Mouse (Mus musculus): ENCODE data around the gene Numb.

The Numb gene

DNA sequence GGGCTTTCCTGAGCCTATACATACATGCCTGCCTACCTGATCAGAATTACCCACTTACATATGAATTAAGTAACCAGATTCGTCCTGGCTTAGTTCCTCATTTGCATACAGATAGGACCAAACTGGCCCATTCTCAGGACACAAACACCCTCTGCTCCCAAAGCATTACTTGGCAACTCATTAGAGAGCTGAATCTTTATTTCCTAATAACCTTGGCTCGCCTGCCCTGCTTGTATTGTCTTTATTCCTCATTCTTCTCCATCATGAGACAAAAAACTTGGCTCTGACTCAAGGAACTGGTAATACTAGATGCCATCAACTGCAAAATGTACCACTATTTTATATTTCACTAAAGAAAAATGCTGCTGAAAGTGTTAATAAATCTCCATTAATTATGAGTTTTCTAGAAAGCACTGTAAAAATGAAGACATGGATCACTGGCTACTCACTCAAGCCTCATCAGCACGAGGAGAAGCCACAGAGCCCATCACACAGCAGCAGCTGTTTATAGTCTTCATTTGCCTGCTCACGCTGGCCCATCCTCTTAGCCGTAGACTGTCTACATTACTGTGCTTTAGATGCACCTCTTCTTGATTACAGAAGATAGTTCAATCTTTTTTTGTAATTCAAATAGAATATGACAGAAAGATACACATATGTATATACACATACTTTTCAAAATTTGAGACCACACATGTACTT, 69.1 kb downstream of the Numb start:
- DNase-seq (ENCODE audit: low read depth, low spot score), result no peak

DNA sequence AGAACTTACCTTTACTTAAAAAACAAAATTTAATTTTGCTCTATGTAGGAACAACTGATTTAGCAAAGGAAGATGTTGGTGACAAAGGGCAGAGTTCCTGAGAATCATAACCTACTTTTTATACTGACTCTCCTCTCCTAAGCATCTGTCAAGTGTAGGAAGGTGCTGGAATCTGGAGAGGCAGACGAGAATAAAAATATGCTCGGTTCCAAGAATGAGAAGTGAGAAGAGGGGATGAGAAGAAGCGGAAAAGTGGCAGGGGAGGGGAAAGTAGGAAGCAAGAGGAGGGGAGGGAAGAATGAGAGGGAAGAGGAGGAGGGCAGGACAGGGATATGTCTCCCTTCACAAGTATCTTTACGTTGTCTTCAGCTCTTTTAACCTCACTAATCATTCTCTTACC, 71.4 kb downstream of the Numb start:
- no peak for DNase-seq (ENCODE audit: low read depth, low spot score)

DNA sequence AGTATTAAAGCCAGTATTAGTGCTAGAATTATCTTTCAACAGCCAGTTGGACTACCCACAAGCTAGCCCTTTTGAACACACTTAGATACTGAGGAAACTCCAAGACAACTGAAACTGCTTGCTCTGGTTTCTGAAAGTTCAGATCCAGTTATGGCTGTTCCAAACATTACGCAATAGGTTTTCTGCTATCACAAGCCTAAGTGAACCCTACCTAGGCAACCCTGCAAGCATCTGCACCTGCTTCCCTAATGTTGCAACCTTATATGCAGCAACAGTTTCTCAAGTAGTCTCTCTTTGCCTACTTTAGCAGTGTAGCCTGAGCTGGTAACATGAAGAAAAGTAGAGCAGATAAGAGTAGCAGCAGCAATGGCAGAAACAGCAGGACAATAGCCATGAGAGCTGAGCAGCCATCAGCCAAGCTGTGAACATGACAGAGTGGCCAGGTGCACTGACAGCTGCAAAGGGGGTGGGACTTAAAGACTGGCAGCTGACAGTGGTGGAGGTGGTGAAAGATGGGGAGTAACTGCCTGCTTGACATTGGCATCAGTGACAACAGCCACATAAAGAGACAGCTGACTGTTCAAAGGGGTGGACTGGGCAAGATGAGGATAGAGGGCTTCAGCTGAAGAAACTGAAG, 73.0 kb downstream of the Numb start:
- DNase-seq (ENCODE audit: low read depth, low spot score), result no peak

DNA sequence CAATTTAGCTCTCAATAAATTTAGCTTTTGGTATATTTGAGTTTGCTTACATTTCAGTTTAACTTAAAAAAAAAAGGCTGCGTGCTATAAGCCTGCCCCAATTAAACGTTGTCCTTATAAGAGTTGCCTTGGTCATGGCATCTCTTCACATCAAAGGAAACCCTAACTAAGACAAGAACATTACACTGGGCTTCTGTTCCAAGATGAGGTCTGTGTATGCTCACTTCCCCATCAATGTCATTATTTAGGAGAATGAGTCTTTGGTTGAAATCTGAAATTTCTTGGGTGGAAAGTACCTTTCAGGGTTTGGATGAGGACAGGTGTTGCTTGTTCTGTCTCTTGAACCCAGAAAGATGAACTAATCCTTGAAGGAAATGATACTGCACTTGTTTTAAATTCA, 73.9 kb downstream of the Numb start:
- no peak for DNase-seq (ENCODE audit: low read depth, low spot score)

DNA sequence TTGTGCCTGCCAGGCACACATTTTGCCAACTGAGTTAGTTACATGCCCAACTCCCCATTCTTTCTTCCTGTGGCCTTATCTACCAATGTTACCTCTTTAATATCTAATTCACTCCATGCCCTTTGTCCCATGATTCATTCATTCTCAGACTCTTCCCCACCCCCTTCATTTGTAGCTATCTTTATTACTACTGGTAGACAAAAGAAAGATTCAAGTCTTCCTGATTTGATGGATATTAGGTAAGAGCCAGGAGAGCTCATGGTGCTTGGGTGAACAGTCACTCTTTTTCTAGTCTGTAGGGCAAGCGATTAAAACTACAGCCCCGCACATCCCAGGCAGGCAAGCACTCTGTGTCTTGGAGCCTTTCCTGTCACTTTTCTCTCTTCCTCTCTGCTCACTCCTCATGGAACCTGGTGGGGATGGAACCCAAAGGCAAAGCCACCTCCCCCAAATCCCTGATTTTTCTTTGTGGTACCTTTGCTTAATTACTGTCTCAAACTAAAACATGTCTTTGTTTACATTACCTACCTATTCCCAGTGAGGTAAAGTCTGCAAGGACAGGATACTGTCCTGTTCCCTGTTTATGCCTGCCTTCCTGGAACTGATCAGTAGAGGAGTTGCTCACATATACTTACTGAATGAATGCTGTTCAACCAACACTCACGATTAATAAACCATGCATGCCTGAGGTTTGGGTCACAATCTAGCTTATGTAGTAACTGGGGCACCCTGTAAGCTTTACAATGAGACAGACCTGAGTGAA, 78.9 kb downstream of the Numb start:
- DNase-seq (ENCODE audit: low read depth, low spot score), result no peak

DNA sequence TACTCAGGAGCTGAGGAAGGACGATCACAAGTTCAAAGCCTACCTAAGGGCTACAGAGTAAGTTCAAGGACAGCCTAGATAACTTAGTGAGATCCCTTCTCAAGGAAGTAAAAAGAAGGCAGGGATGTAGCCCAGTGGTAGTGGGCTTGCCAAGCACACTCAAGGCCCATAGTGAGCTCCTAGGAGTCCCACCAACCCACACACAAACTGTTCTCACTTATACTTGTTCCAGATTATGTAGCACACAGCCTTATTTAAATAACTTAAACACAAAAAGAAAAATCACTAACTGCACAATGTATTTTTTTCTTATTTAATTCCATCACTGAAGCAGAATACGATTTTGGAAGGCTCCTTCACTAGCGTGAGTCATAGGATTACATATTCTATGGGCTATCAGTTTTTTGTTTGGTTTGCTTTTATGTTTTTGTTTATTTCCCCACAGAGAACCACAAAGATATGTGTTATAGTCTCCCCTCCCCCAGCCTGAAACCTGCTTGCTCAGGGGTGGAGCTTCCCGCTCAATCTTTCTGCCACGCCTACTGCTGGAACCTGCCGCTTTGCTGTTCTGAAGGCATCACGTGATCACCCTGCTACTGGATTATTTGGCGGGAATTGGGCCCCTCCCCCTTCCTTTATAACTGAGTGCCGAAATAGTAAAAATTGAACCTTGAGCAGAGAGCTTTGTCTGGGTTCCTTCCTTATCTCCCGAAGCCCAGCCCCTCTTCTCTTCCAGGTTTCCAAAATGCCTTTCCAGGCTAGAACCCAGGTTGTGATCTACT, 80.1 kb downstream of the Numb start:
- DNase-seq (ENCODE audit: low read depth, low spot score), result no peak

DNA sequence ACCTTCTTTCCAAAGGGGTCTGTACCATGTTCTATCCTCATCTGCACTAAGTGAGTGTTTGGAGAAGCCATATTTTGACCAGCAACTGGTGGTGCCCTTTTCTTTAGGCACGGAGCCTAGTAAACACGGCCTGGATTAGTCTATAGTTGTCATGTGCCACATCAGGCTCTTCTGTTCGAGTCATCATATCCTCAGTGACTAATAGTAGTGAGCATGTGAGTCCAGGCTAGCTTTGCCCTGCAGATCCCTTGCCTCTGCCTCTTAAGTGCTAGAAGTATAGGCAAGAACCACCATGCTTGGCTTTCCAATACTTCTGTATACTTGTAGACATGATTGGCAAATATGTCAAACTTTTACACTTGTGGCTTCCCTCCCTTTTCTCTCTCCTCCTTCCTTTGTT, 87.8 kb downstream of the Numb start:
- DNase-seq (ENCODE audit: low read depth, low spot score), result no peak

DNA sequence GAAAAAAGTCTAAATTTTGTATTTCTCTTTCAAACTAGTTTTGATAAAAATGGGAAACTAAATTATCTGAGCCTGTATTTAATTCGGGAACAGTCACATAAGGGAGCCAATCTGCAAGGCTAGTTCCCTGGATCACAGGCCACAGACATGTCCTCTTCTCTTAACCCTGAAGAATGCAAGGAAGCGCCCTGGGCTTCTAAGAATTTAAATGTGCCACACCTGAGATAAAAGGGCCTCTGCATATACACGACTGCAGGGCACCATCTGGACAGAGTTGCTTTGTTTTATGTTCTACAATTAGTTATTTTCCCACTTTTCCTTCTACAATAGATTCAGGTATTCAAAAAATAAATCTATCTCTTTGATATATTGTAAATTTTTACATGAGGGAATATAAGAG, 91.3 kb downstream of the Numb start:
- no peak for DNase-seq (ENCODE audit: low read depth, low spot score)

DNA sequence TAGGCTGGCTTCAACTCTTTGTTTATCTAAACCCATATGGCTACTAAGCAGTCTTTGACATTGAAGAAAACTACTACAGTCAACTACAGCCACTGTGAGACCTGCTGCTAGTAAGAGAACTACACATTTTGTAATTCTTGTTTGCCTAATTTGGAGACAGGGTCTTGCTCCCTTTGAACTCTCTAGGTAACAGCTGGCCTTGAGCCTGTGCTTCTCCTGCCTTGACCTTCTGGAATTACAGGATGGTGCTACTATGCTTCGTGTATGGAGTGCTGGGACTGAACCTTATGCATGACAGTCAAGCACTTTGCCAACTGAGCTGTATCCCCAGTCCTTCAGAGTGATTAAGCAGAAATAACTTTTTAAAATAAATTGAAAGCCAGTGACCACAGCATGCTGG, 105.1 kb downstream of the Numb start:
- no peak for DNase-seq (ENCODE audit: low read depth, low spot score)

DNA sequence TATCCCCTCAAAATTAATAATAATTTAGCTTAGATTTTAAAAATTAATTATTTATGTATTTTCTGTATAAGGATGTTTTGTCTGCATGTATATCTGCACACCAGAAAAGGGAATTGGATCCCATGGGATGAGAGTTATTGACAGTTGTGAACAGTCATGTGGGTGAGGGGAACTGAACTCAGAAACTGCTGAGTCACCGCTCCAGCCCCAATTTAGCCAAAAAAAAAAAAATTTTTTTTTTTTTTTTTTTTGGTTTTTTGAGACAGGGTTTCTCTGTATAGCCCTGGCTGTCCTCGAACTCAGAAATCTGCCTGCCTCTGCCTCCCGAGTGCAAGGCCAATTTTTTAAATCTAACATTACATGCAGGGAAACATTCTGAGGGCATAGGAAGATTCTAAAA, 109.8 kb downstream of the Numb start:
- DNase-seq (ENCODE audit: low read depth, low spot score), result no peak

DNA sequence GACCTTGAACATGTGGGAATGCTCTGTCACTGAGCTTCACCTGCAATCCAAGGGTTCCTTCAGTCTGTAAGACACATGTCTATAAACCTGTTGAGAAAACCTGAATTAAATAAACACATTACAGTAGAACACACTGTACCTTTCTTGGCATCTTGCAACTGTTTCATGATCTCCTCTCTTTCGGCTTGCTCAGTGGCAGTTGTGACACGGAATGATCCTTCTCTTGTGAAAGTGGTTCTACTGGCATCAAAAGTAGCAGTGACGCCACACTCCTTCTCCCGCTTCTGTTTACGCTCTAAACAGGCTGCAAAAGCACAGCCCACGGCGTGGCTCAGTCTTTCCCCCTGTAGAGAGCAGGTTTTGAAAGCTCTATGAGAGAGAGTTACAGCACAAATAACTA, 118.1 kb downstream of the Numb start:
- DNase-seq (ENCODE audit: low read depth, low spot score), result no peak

DNA sequence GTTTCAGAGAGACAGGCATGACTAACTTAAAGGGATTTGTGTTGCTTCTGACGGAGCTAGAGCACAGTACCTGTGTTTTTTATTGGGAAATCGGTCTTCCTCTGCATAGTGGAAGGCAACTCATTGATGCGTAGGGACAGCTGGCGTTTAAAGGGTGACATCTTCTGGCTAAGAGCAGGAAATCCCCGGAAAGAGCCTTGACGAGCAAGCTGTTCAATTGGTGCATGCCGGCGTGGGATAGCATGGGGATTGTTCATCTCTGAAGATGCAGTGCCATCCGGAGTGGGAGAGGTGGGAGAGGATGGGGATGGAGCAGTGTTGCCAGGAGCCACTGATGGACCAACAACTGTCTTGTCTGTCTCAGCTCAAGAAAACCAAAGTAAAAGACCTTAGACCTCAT, 120.8 kb downstream of the Numb start:
- no peak for DNase-seq (ENCODE audit: low read depth, low spot score)

DNA sequence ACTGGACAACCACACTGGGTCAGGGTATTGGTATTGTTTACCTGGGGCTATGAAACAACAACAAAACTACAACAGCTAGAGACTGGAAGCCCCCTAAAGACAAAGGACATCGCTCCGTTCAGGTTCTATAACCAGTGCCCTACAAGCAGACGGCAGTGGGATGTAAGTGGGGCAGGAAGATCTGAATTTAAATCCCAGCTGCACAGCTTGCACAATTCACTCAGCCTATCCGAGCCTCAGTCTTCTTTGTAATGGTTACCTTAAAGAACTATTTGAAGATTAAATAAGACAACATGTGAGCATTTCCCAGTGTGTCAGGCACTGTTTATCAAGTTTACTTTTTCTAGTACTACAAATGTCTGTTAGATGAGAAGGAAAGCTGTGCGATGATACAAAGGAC, 123.4 kb downstream of the Numb start:
- no peak for DNase-seq (ENCODE audit: low read depth, low spot score)

DNA sequence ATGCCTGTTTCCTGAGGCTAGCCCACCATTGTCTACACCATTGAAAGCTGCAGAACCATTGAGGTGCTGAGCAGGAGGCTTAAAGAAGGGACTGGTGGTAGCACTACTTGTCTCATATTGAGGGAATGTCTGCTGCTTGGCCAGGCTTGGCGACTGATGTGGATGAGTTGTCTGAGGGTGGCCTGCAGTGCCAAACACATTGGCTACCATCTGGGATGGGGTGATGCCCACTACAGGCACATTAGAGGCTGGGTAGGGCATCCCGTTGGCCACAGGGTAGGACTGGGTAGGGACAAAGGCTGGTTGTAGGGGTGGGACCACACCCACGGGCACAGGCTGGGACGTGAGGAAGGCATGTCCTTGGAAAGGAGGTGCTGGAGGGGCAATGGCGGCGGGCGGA, 126.1 kb downstream of the Numb start:
- no peak for DNase-seq (ENCODE audit: low read depth, low spot score)

DNA sequence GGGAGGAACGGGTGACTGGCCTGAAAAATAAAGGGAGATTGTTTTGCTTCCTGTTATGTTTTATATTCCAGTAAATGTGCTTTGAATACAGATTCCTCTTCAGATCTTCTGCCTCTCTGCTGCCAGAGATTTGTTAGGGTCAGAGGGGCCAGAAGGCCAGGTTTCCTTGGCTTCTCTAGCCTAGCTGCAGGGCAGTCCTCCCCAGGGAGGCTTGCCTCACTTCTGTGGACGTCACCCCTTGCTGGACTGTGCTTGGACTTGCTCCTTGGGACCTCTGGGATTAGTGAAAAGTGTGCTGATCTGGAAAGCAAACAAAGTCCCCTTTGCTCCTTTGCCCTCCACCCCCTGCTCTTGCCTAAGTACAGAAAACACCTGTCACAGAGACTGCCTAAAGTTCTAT, 126.7 kb downstream of the Numb start:
- no peak for DNase-seq (ENCODE audit: low read depth, low spot score)

DNA sequence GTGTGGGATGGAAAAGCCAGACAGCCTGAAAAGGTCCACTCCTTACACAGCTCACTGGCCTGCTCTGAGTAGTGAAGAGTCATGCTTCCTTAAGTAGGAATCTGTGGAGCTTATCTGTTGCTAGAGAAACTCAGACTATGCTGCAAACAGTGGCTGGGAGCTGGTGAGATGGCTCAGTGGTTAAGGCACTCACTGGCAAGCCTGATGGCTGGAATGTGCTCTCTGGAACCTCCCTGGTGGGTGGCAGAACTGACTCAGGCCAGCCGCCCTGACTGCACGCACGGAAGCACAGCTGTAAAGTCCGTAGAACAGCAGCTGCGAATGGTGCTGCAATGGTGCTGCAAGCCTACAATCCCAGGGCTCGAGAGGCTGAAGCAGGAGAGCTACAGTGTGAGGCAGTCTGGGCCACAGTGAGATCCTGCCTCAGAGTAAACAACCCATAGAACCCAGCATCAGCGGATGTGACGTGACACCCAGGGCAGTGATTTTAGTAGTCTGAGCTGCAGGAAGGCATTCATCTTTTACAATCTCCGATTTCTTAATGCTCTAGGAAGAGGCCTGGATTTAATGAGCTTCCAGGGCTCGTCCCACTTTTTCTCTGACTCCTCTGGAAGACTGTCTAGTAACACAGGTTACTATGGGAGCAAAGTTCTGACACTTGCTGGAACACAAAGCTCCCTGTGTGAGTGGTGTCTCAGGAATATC, 128.9 kb downstream of the Numb start:
- DNase-seq (ENCODE audit: low read depth, low spot score), result no peak

DNA sequence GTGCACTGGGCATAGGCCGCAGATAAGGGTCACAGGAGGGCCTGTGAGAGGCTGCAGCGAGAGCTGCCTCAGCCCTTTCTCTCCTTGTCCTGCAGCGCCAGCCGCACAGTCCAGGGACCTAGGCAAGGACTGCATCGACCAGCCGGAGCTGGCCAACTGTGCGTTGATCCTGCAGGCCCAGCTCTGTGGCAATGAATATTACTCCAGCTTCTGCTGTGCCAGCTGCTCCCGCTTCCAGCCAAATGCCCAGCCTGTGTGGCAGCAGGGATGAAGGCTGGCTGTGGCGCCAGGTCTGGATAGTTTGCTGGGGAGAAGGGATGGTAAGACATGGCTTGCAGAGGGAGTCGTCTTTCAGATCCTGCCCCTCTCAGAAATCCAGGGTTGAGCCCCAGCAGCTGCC, 130.0 kb downstream of the Numb start:
- DNase-seq (ENCODE audit: low read depth, low spot score), result no peak

DNA sequence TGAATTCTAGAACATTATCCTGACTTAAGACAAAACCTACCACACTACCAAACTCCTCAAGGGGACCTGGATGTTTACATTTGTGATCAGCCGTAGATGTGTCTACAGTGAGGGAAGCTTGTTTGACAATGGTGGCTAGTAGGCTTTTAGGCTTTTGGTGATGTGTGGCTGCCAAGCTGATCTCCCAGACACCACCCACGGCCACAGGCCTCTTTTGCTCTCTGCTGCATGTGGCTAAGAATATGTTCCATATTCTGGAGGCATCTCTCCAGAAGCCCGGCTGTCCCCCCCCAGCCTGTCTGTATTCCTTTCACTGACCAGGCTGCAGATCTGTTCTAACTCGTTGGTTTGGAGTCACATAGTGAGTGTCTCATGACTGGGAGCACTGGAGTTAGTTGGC, 131.0 kb downstream of the Numb start:
- no peak for DNase-seq (ENCODE audit: low read depth, low spot score)

DNA sequence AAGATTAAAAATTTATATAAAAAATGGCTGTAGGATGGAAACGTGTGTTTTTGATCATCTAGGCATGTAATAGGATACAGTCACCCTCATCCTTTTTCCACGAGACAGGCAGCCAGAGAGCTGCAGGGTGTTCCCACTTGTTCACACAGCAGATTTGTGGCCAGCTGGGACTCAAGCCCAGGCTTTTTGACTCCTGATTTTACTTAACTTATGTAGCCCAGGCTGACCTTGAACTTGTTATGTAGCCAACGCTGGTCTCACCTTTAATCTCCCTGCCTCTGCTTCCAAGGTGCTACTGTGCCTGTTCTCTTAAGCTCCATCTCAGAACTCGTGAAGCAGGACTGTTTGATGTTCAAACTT, 132.0 kb downstream of the Numb start:
- no peak for DNase-seq (ENCODE audit: low read depth, low spot score)

DNA sequence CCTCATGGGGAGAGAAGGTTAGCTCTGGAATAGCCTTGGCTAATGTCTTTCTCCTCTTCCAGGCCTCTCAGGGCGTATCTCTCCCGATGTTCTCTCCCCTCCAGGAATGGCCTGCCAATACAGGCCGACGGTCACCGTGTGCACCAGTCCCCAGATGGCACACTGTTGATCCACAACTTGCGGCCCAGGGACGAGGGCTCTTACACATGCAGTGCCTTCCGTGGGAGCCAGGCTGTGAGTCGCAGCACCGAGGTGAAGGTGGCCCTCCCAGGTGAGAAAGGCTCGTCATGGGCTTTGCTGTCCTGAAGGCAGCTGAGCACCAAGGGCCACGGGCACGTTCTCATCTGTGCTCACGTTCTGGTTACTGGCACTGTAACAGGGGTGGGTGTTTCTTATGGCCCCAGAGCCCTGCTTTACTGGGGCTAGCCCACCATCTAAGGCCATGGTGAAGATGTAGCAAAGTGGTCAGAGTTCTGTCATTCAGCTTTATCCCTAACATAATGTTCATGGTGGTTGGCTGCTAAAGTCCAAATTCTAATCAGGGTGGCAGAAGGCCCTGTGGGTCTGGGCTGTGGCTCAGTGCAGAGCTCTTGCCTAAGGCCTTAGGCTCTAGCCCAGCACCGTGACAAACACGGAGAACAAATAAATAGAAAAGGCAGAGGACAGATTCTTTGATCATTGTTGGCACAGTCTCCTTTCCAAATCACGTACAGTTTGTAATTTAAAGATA, 132.5 kb downstream of the Numb start:
- DNase-seq (ENCODE audit: low read depth, low spot score), result no peak

DNA sequence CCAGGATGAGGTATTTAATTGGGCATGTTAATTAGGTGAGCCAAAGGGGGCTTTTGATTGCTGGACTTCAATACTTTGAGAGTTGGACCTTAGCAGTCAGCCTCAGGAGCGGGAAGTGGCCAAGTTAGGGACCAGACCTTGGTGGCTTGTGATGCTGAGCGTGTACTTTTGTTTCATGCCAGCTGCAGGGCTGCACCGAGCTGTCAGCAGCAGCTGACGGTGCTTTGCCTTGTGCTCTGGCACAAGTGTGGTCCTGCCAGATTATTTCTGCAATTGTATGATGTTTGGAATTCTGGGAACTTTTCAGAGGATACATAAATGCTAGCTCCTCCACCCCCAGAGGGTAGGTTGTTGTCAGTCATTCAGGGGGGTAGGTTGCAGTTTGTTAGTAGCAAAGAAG, 136.4 kb downstream of the Numb start:
- no peak for DNase-seq (ENCODE audit: low read depth, low spot score)

Data from forelimb bud, embryonic 11.5 days (tissue).